Mouse (Mus musculus): ENCODE results near the gene Aaed1. TPM values are rescaled to one million over a fixed set of nuclear protein-coding genes. Genes with fewer than 3 reads are reported as not detected.

The Aaed1 gene
- polyA plus RNA-seq, 1 experiment from 2014 or later = 7.9 TPM

DNA sequence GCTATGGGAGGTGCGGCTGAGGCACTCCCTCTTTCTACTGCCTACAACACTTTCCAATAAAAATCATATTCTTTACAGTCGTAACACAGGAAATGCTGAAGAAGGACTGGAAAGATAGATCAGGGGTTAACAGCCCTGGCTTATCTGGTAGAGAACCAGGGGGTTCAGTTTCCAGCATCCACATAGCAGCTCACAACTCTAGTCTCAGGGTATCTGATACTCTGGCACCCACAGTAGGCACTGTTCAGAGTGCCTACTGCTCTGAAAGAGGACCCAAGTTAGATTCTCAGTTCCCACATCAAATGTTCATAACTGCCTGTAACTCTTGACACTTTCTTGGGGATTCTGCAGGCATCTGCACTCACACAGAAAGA is 393 bp upstream of the Aaed1 start:
- H3K9ac ChIP-seq (ENCODE audit: low read length) = no peak overlapping the region; the same call in 1 of the 2 replicates

DNA sequence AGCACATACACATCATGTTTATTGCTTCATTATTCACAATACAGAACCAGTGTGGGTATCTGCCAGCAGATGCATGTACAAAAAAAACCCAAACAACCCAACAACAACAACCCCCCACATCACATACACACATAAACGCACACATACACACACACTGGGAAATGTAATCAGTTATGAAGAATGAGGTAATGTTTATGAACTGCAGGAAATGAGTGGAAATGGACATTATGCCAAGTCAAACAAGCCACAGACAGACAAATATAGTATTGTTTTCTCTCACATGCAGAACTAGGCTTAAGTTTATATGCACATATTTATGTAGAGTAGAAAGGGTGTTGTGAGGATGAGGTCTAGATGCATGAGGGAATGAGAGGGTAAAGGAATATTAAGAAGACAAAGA is 1.2 kb downstream of the Aaed1 start:
- Histone ChIP-seq H3K4me2 (ENCODE audit: low read length) (peak overlapping the region; percentile 61; the same call in 1 of the 2 replicates), H3K4me1 (ENCODE audit: control insufficient read depth, insufficient read depth, low read length) (no peaks in the 10 kb centered on the region), H3K27me3 (replicated peaks; ENCODE audit: control insufficient read depth, insufficient read depth, low read length) (no peaks in the 10 kb centered on the region), H3K9me3 (replicated peaks; ENCODE audit: control insufficient read depth, low read length) (no peaks in the 10 kb centered on the region), H3K36me3 (ENCODE audit: control insufficient read depth, insufficient read depth, low read length) (0 out of 2 replicates have a peak, but pooled peaks cover 3% of the 10 kb centered on the region), H3K4me3 (ENCODE audit: low read depth, low read length) (no peak overlapping the region), H3K9ac (ENCODE audit: low read length) (no peak overlapping the region), H3K27ac (ENCODE audit: low read depth, low read length) (no peak overlapping the region)
- WGBS = 87% methylated on average over 1 of the region's 1 CpGs
- ATAC-seq (no peak), DNase-seq (ENCODE audit: low spot score) (no peak)

More for the DNA sequence above, 393 bp upstream of the Aaed1 start:
- H3K27ac ChIP-seq (ENCODE audit: low read depth, low read length) = no peak overlapping the region
- H3K4me2 ChIP-seq (ENCODE audit: low read length) = peak overlapping the region; percentile 61
- no peaks in the 10 kb centered on the region for H3K4me1 ChIP-seq (ENCODE audit: control insufficient read depth, insufficient read depth, low read length)
- H3K9me3 ChIP-seq (replicated peaks; ENCODE audit: control insufficient read depth, low read length) = no peaks in the 10 kb centered on the region
- no peak for DNase-seq (ENCODE audit: low spot score)
- H3K4me3 ChIP-seq (ENCODE audit: low read depth, low read length) = peak overlapping the region; percentile 63
- 0% methylated on average over 2 of the region's 2 CpGs for WGBS
- no peaks in the 10 kb centered on the region for H3K36me3 ChIP-seq (ENCODE audit: control insufficient read depth, insufficient read depth, low read length)
- ATAC-seq = no peak; the same call in 1 of the 2 replicates
- no peaks in the 10 kb centered on the region for H3K27me3 ChIP-seq (replicated peaks; ENCODE audit: control insufficient read depth, insufficient read depth, low read length)

DNA sequence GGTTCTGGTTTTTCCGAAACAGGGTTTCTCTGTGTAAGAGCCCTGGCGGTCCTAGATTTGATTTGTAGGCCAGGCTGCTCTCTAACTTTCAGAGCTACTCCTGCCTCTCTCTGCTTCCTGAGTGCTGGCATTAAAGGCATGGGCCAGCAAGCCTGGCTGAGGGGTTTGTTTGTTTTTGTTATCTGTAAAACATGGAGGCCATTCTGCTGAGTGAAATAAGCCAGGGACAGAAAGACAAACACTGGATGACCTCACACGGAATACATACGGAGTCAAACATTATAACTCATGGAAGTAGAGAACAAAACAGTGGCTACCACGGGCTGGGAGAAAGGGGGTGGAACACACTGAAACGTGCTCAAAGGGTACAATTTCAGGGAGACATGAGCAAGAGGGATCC is 1.9 kb downstream of the Aaed1 start:
- Histone ChIP-seq H3K4me3 (ENCODE audit: low read depth, low read length) (no peak overlapping the region), H3K9me3 (replicated peaks; ENCODE audit: control insufficient read depth, low read length) (no peaks in the 10 kb centered on the region), H3K4me1 (ENCODE audit: control insufficient read depth, insufficient read depth, low read length) (no peaks in the 10 kb centered on the region), H3K36me3 (ENCODE audit: control insufficient read depth, insufficient read depth, low read length) (0 out of 2 replicates have a peak, but pooled peaks cover 3% of the 10 kb centered on the region), H3K27me3 (replicated peaks; ENCODE audit: control insufficient read depth, insufficient read depth, low read length) (no peaks in the 10 kb centered on the region), H3K27ac (ENCODE audit: low read depth, low read length) (no peak overlapping the region), H3K4me2 (ENCODE audit: low read length) (no peak overlapping the region), H3K9ac (ENCODE audit: low read length) (no peak overlapping the region)
- WGBS = 92% methylated on average over 6 of the region's 6 CpGs
- no peak for ATAC-seq
- DNase-seq (ENCODE audit: low spot score) = no peak

DNA sequence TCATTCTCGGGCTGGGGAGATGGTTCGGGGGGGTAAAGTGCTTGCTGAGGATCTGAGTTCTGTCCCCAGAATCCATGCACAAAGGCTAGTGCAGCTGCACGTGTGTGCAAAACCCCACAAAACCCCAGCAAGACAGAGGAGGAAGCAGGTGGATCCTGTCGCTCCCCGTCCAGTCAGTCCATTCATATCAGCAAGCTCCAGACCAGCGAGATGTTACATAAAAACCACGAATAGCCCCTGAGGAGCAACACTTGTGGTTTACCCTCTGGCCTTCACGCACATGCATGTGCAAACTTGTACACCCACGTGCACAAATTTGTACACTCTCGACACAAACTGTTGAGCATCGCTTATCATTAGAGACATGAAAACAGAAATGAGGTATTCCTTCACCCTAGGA is 2.7 kb downstream of the Aaed1 start:
- H3K4me1 ChIP-seq (ENCODE audit: control insufficient read depth, insufficient read depth, low read length) = no peaks in the 10 kb centered on the region
- ATAC-seq = no peak
- H3K9ac ChIP-seq (ENCODE audit: low read length) = no peak overlapping the region
- H3K4me2 ChIP-seq (ENCODE audit: low read length) = no peak overlapping the region
- H3K27me3 ChIP-seq (replicated peaks; ENCODE audit: control insufficient read depth, insufficient read depth, low read length) = no peaks in the 10 kb centered on the region
- no peak overlapping the region for H3K4me3 ChIP-seq (ENCODE audit: low read depth, low read length)
- whole genome bisulfite sequencing = 90% methylated on average over 11 of the region's 11 CpGs
- 0 out of 2 replicates have a peak, but pooled peaks cover 3% of the 10 kb centered on the region for H3K36me3 ChIP-seq (ENCODE audit: control insufficient read depth, insufficient read depth, low read length)
- no peak overlapping the region for H3K27ac ChIP-seq (ENCODE audit: low read depth, low read length)
- no peaks in the 10 kb centered on the region for H3K9me3 ChIP-seq (replicated peaks; ENCODE audit: control insufficient read depth, low read length)
- DNase-seq (ENCODE audit: low spot score) = no peak

DNA sequence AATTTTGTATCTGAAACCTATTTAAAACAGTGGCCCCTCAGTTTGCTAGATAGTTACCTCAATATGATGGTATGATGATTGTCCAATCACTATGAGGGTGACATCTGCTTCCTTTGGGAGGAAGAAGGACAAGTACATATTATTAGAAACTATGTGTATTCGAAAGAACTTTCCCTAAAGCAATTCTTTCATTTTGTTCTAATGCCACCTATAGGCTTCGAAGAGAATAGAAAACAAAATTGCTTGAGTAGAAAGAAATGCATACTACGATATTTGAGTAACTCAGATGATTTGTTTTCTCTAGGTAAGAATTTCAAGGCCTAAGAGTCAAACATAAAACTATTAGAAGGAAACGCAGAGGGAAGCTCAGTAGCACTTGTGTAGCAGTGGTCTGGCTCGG is 3.5 kb downstream of the Aaed1 start:
- H3K27ac ChIP-seq (ENCODE audit: low read depth, low read length) = no peak overlapping the region
- peak; percentile 34 for DNase-seq (ENCODE audit: low spot score)
- H3K4me3 ChIP-seq (ENCODE audit: low read depth, low read length) = no peak overlapping the region
- H3K27me3 ChIP-seq (replicated peaks; ENCODE audit: control insufficient read depth, insufficient read depth, low read length) = no peaks in the 10 kb centered on the region
- 74% methylated on average over 5 of the region's 5 CpGs for WGBS
- no peak overlapping the region for H3K9ac ChIP-seq (ENCODE audit: low read length)
- H3K9me3 ChIP-seq (replicated peaks; ENCODE audit: control insufficient read depth, low read length) = no peaks in the 10 kb centered on the region
- H3K4me1 ChIP-seq (ENCODE audit: control insufficient read depth, insufficient read depth, low read length) = no peaks in the 10 kb centered on the region
- no peak overlapping the region for H3K4me2 ChIP-seq (ENCODE audit: low read length)
- ATAC-seq = no peak
- 0 out of 2 replicates have a peak, but pooled peaks cover 3% of the 10 kb centered on the region for H3K36me3 ChIP-seq (ENCODE audit: control insufficient read depth, insufficient read depth, low read length)

DNA sequence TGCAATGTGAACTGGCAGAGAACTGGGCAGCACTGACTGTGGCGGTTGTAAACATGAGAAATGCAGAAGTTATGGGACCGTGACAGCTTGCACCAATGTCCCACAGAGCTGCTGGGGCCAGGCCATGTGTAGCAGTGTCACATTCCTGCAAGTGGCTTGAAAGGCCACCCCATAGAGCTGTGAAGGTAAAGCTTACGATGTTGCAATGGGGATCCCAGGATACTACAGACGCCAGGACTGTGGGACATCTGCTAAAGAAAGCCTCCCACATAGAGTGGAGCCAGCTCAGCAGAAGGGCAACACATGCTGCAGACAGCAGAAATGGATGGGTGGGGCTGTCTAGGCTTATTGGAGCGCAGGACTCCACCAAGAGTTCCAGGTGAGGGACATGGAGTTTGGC is 5.0 kb downstream of the Aaed1 start:
- DNase-seq (ENCODE audit: low spot score) (no peak), ATAC-seq (no peak)
- Histone ChIP-seq H3K4me3 (ENCODE audit: low read depth, low read length) (no peak overlapping the region), H3K36me3 (ENCODE audit: control insufficient read depth, insufficient read depth, low read length) (0 out of 2 replicates have a peak, but pooled peaks cover 3% of the 10 kb centered on the region), H3K4me2 (ENCODE audit: low read length) (no peak overlapping the region), H3K27ac (ENCODE audit: low read depth, low read length) (no peak overlapping the region), H3K9ac (ENCODE audit: low read length) (no peak overlapping the region), H3K9me3 (replicated peaks; ENCODE audit: control insufficient read depth, low read length) (no peaks in the 10 kb centered on the region), H3K4me1 (ENCODE audit: control insufficient read depth, insufficient read depth, low read length) (no peaks in the 10 kb centered on the region), H3K27me3 (replicated peaks; ENCODE audit: control insufficient read depth, insufficient read depth, low read length) (no peaks in the 10 kb centered on the region)
- WGBS = 88% methylated on average over 5 of the region's 5 CpGs

DNA sequence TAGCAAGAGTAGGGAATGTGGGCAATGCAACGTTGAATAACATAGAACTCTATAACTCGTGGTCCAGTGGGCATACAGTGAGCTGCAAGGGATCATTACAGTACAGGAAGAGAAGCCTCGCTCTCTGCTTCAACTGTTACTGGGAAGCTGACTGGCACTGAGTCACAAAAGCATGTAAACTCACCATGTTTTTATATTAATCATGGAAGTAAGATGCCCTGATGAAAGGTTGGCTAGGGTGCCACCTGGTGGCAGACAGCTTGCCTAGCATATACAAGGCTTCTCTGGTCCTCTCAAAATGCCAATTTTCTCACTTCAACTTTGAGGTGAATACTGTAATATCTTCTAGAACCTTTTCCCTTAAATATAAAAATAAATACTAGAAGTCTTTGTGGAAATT is 6.4 kb downstream of the Aaed1 start:
- peak; percentile 85 for DNase-seq (ENCODE audit: low spot score)
- H3K4me2 ChIP-seq (ENCODE audit: low read length) = no peak overlapping the region
- H3K4me3 ChIP-seq (ENCODE audit: low read depth, low read length) = no peak overlapping the region
- H3K27ac ChIP-seq (ENCODE audit: low read depth, low read length) = no peak overlapping the region
- H3K36me3 ChIP-seq (ENCODE audit: control insufficient read depth, insufficient read depth, low read length) = 0 out of 2 replicates have a peak, but pooled peaks cover 3% of the 10 kb centered on the region
- H3K4me1 ChIP-seq (ENCODE audit: control insufficient read depth, insufficient read depth, low read length) = no peaks in the 10 kb centered on the region
- H3K9me3 ChIP-seq (replicated peaks; ENCODE audit: control insufficient read depth, low read length) = no peaks in the 10 kb centered on the region
- H3K9ac ChIP-seq (ENCODE audit: low read length) = no peak overlapping the region
- WGBS = 60% methylated on average over 3 of the region's 3 CpGs
- H3K27me3 ChIP-seq (replicated peaks; ENCODE audit: control insufficient read depth, insufficient read depth, low read length) = no peaks in the 10 kb centered on the region
- peak; percentile 69; the same call in 1 of the 2 replicates for ATAC-seq

DNA sequence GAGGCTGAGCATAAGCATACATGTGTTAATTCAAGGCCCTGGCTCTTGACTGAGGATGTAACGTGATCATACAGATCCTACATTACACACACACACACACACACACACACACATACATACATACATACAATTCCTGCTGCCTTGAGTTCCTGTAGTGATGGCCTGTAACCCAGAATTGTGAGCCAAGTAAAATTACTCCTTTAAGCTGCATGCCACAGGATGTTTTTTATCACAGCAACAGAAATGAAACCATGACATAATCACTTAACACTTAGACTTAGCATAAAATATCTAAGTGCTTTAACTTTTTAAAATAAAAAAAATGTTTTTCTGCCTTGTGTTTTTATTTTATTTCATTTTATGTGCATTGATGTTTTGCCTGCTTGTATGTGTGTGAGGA is 13.4 kb downstream of the Aaed1 start:
- Histone ChIP-seq H3K36me3 (ENCODE audit: control insufficient read depth, insufficient read depth, low read length) (no peaks in the 10 kb centered on the region), H3K4me3 (ENCODE audit: low read depth, low read length) (no peak overlapping the region), H3K27ac (ENCODE audit: low read depth, low read length) (no peak overlapping the region), H3K9ac (ENCODE audit: low read length) (no peak overlapping the region), H3K4me1 (ENCODE audit: control insufficient read depth, insufficient read depth, low read length) (no peaks in the 10 kb centered on the region), H3K27me3 (replicated peaks; ENCODE audit: control insufficient read depth, insufficient read depth, low read length) (no peaks in the 10 kb centered on the region), H3K9me3 (replicated peaks; ENCODE audit: control insufficient read depth, low read length) (no peaks in the 10 kb centered on the region), H3K4me2 (ENCODE audit: low read length) (no peak overlapping the region)
- WGBS = 91% methylated on average over 1 of the region's 1 CpGs
- no peak for ATAC-seq
- no peak for DNase-seq (ENCODE audit: low spot score)

DNA sequence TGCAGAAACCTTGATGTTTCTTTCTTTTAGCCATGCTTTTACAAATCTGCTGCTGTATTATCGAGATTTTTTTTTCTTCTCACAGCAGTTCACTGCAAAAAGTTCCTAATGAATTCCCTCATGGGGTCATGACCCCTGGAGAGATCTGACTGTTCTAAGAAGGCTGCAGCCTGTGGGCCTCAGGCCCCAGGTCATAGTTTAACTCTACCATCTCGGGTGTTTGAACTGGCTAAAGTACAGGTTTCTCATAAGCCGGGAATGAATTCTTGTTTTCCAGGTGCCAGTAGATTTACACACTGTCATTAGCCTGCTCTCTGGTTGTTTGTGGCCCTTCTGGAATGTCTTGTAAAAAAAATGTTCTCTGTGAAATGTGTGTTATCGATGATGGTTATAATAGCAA is 25.7 kb downstream of the Aaed1 start:
- no peaks in the 10 kb centered on the region for H3K4me1 ChIP-seq (ENCODE audit: control insufficient read depth, insufficient read depth, low read length)
- H3K27me3 ChIP-seq (replicated peaks; ENCODE audit: control insufficient read depth, insufficient read depth, low read length) = no peaks in the 10 kb centered on the region
- no peak overlapping the region for H3K27ac ChIP-seq (ENCODE audit: low read depth, low read length)
- no peak overlapping the region for H3K9ac ChIP-seq (ENCODE audit: low read length)
- no peak for ATAC-seq
- no peak for DNase-seq (ENCODE audit: low spot score)
- 0 out of 2 replicates have a peak, but pooled peaks cover 3% of the 10 kb centered on the region for H3K9me3 ChIP-seq (replicated peaks; ENCODE audit: control insufficient read depth, low read length)
- WGBS = 47% methylated on average over 4 of the region's 4 CpGs
- H3K4me2 ChIP-seq (ENCODE audit: low read length) = no peak overlapping the region
- H3K36me3 ChIP-seq (ENCODE audit: control insufficient read depth, insufficient read depth, low read length) = no peaks in the 10 kb centered on the region
- H3K4me3 ChIP-seq (ENCODE audit: low read depth, low read length) = no peak overlapping the region

Data from forebrain, embryonic 14.5 days (tissue).